Mouse (Mus musculus) c-Kit-positive CD71-positive TER-119-positive erythroid progenitor cells, embryonic 14.5 days (primary cell): ENCODE results near the gene Spty2d1.
"Not testable (repeated sequence)": the region's sequence is repeated elsewhere in the genome, so short reads cannot be mapped to it uniquely, and the experiment has no call there.

Source experiments
- DNase-seq: peaks from one replicate; pipeline ENCODE4 v3.0.0-alpha.2; 2013; ENCODE audit warnings: low spot score

Gene Spty2d1

DNA sequence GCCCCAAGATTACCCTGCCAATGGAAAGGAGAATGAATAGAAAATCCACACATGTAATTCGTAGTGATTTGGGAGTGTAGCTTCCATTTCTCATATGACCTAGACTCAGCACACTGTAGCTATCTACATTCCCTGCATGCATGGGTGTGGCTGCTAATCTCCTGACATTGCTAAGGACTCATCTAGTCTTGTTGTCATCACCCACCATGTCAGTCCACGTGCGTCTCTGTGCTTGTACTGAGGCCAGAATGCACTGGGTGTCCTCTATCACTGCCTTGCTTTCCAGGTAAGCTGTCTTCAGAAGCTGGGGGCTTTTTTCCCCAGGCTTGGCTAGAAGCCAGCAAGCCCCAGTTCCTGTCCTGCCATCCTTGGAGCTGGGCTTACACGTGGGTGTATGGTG lies 18.8 kb downstream of the Spty2d1 start:
- not testable (repeated sequence) for DNase-seq

DNA sequence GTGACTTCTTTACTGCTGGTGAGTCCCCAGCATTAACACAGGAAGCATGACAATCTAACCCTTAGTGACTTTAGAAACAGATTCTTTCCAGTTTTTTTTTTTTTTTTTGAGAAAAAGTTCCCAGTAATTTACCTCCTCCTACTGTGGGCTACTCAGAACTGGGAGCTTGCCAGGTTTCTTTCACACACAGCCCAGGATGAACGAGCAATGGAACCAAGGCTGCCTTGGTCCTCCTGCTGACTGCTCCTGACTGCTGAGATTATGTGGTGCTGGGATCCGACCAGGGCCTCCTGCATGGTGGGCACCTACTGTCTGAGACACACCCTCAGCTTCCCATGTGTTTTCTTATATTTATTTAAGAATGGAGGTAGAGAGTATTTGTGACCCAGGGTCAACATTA lies 21.1 kb downstream of the Spty2d1 start:
- no peak for DNase-seq

GRCm38 (mm10) chr7:46986646-46987045 lies 21.6 kb downstream of the Spty2d1 start:
- no peak for DNase-seq

- no peak for DNase-seq
Measured at GRCm38 (mm10) chr7:46985718-46986505, 22.3 kb downstream of the Spty2d1 start.

GRCm38 (mm10) chr7:46983280-46983679 lies 24.9 kb downstream of the Spty2d1 start, which contains the start of gene Gm9999:
TSS of gene Gm9999 (plus strand) at chr7:46983580.
- DNase-seq: no peak

DNA sequence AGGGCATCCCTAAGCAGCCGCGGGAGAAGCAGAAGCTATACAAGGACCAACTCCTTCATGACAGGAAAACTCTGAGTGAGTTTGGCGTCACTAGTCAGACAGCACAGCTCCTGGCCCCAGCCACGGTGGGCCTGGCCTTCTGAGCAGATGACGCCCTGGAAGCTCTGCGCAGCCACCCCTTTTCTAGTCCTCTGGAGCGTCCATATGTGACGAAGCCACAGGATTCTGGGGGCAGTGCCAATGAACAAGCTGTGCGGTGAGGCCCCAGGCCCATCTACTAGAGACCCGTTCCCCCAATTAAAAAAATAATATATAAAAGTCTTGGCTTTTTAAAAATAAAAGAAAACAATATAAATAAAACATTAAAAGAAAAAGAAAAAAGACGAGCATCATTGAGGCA lies 32.8 kb downstream of the Spty2d1 start:
- DNase-seq: no peak

- no peak for DNase-seq
Measured at GRCm38 (mm10) chr7:46974648-46975047, 33.6 kb downstream of the Spty2d1 start.

DNA sequence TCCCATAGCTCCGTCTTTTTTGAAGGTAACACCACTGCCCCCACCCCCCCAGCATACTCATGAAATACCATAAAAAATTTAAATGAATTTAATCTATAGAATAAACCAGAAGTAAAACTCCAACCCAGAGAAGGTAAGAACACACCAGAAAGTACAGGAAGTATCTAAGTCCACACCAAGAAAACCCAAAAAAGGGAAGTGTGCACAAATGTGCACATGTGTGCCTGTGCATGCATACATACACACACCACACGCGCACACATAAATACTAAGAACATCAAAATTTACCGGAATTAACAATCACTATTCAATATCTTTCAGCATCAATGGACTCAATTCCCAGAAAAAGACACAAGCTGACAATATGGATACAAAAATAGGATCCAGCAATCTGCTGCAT lies 38.3 kb downstream of the Spty2d1 start:
- DNase-seq: no peak

DNA sequence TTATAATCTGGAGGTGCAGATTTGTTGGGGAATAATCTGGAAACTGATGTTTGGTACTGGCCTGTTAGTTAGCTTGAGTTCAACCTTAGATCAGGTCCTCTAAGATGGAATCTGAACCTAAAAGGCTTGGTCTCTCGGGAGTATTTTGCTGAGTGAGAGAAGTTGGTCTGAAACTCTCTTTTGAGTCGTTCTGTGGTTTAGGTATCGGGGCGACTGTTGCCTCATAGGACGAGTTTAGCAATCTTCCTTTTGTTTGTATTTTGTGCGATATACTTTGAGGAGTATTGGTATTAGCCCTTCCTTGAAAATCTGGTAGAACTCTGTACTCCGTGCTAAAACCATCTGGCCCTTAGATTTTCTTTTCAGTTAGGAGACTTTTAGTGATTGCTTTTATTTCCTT lies 44.1 kb downstream of the Spty2d1 start:
- DNase-seq: no peak

GRCm38 (mm10) chr7:46962806-46963618 lies 45.2 kb downstream of the Spty2d1 start:
- peak; percentile 76 for DNase-seq

DNA sequence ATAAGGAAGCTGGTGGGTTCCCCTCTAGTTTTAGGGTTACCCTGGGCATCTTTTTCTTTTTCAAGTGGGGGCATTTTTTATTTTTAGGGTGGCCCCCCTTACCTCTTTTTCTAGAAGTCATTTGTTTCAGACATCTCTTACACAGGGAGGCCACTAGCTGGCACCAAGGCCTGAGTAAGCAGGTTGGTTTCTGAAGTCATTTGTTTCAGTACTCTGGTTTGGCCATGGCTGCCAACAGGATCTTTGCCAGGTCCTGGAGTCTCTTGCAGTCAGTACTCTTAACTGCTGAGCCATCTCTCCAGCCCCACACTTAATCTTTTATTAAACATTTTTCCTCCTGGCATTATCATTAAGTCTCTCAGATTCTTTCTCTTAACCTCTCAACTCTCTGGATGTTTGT lies 46.1 kb downstream of the Spty2d1 start:
- DNase-seq: no peak

- no peak for DNase-seq
Measured at GRCm38 (mm10) chr7:46960991-46961390, 47.2 kb downstream of the Spty2d1 start.

DNA sequence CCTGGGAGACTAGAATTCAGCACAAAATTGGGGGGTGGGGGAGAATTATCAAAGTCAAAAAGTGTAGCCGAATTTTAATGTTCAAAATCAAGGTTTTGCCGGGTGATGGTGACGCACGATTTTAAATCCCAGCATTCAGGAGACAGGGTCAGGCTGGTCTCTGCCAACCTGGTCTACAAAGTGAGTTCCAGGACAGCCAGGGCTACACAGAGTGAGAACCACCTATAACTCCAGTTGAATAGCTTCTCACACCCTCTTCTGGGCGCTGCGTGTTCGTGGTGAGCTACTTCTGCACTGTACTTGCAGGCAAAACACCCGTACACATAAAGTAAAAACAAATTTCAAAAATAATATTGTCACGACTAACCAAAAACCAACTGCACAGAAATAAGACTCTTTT lies 49.4 kb downstream of the Spty2d1 start:
- no peak for DNase-seq

DNA sequence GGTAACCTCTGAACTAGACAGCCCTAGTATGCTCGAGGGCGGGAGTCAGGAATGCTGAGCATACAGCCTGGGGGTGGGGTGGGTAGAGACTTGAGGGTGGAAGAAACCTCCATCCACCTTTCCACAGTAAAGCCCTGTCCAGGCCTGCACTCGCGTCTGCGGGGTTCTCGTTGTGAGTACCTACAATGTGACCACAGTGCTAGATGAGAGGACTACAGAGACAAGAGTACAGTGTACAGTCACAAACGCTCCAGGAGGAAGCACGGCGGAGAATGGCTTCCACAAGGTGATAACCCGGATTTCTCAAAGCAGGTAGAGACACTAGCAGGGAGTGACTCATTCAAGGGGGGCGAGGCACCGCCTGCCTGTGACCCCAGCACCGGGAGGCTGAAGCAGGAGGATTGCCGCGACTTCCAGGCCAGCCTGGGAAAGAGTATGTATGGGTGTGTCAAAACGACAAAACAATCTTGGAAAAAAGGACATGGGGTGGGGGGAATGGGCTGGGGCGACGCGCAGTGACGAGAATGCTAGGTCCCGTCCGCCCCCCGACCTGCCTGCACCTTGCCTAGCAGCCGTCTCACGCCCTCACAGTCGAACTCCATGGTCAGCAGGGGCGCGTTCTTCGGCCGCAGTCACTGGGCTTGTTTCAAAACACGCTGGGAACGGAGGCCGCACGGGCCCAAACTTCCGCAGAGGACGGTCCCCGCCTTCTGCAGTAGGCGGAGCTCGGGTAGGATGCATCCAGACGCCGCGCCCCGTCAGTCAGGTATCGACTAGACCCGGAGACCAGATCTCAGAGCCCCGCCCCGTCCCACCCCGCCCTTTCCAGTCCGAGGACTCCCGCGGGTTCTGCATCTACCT lies 50.1 kb downstream of the Spty2d1 start, which contains the start of gene Uevld:
Uevld (minus strand) TSS at position 697 of the 861 bp plus-strand sequence.
- peak; percentile 92 for DNase-seq
